Mouse (Mus musculus) G1E (cell line): Measurements from ENCODE around the gene Crygn. TPM values are rescaled to one million over a fixed set of nuclear protein-coding genes. Genes with fewer than 3 reads are reported as not detected.

Experiments
- ATAC-seq: 2 replicates; pipeline ENCODE4 v1.8.0; 2016; ENCODE audit warnings: mild to moderate bottlenecking; ENCODE audit not compliant: insufficient number of reproducible peaks, poor library complexity, low FRiP score, severe bottlenecking; ENCODE audit errors: extremely low read depth
- DNase-seq: peaks from one replicate; pipeline ENCODE4 v3.0.0; 2012; ENCODE audit warnings: low spot score
- H3K27me3 ChIP-seq: 2 replicates; pipeline ENCODE4 v1.6.1; 2012; ENCODE audit warnings: mild to moderate bottlenecking, low read length, inconsistent platforms; ENCODE audit not compliant: insufficient read depth
- H3K36me3 ChIP-seq: replicated peaks from 2 replicates; pipeline ENCODE3; 2012; ENCODE audit warnings: mild to moderate bottlenecking, inconsistent platforms
- H3K4me1 ChIP-seq: 2 replicates; pipeline ENCODE4 v1.6.1; 2012; ENCODE audit warnings: low read depth, low read length, inconsistent platforms, mixed read lengths; ENCODE audit not compliant: insufficient read depth
- H3K4me3 ChIP-seq: 2 replicates; pipeline ENCODE4 v1.5.1; 2012; ENCODE audit warnings: low read depth, mild to moderate bottlenecking, inconsistent platforms, low read length, moderate library complexity, mixed read lengths
- H3K9me3 ChIP-seq: replicated peaks from 2 replicates; pipeline ENCODE4 v1.6.1; 2012; ENCODE audit warnings: inconsistent platforms
- CTCF ChIP-seq: IDR thresholded peaks from 2 replicates; pipeline ENCODE4 v1.5.1; 2012; ENCODE audit warnings: low read depth, low read length, inconsistent platforms, mixed read lengths
- GATA1 ChIP-seq: IDR thresholded peaks from 2 replicates; pipeline ENCODE4 v1.6.1; 2012; ENCODE audit warnings: borderline replicate concordance, low read length, inconsistent platforms, mixed read lengths
- GATA2 ChIP-seq: IDR thresholded peaks from 2 replicates; pipeline ENCODE4 v1.6.1; 2012; ENCODE audit warnings: low read depth, low read length, inconsistent platforms, borderline replicate concordance
- POLR2AphosphoS5 ChIP-seq: IDR thresholded peaks from 2 replicates; pipeline ENCODE4 v1.6.1; 2012; ENCODE audit warnings: low read depth, low read length, inconsistent platforms; ENCODE audit not compliant: insufficient replicate concordance
- TAL1 ChIP-seq: conservative IDR thresholded peaks from 2 replicates; pipeline ENCODE4 v1.6.1; 2012; ENCODE audit warnings: low read depth, low read length, inconsistent platforms, mixed read lengths
- polyA plus RNA-seq: library from polyadenylated mRNA; stranded (reverse); fragments of >175 nt; gene quantifications from 2 replicates; pipeline ENCODE4 v1.2.3, GENCODE M21; 2012
- total RNA-seq, 2 experiments: library from RNA; stranded (forward) in 1 of 2; stranded (reverse) in 1 of 2; fragments of 200-1000 nt in 1 of 2; fragments of >200 nt in 1 of 2; fragmentation: Nextera tagmentation in 1 of 2; gene quantifications; 2 replicates each; pipeline ENCODE4 v1.2.3; 2014 to 2017

The Crygn gene
- total and polyA plus RNA-seq, 3 experiments: 0.95 TPM; not detected in 2

DNA sequence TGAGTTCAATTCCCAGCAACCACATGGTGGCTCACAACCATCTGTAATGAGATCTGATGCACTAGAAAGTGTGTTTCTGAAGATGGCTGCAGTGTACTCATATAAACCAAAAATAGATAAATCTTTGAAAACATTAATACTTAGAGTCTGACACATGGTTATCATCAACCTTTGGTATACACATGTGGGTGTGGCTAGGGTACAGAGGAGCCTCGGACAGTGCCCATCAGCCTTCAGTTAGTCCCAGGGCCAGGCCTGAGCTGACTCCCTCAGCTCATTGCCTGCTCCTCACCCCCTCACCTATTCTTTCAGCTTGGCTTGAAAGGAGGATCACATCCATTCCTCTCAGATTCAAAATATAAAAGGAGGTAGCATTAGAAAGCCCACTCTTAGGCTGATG, 19.3 kb downstream of the Crygn start:
- H3K9me3 ChIP-seq: no peaks in the 10 kb centered on the region
- TF ChIP-seq CTCF (no peak), POLR2AphosphoS5 (no peak), GATA1 (no peak), GATA2 (no peak), TAL1 (no peak)
- H3K4me1 ChIP-seq: no peaks in the 10 kb centered on the region
- peaks cover 23% of the 10 kb centered on the region for H3K27me3 ChIP-seq
- no peak for DNase-seq
- H3K4me3 ChIP-seq: no peak overlapping the region
- no peaks in the 10 kb centered on the region for H3K36me3 ChIP-seq
- ATAC-seq: no peak

DNA sequence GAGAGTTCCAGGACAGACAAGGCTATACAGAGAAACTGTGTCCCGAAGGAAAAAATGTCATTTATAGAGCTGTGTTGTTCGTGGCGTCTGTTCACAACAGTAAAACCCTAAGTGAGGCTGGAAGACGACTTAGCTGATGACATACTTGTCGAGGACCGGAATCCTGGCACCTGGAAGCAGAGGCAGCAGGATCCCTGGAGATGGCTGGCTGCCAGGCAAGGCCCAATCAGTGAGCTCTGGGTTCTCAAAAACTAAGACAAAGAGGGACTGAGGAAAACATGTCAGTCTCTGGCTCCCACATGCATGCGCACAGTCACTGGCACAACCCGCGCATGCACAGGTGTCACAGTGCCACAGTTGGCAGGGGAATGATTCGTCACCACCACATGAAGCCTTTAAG, 20.2 kb downstream of the Crygn start:
- H3K4me1 ChIP-seq: no peaks in the 10 kb centered on the region
- ATAC-seq (no peak), DNase-seq (no peak)
- H3K4me3 ChIP-seq: no peak overlapping the region
- H3K9me3 ChIP-seq: no peaks in the 10 kb centered on the region
- no peak for TF ChIP-seq POLR2AphosphoS5
- TF ChIP-seq CTCF: no peak
- TF ChIP-seq GATA2: no peak
- no peak for TF ChIP-seq GATA1
- no peak for TF ChIP-seq TAL1
- H3K36me3 ChIP-seq: no peaks in the 10 kb centered on the region
- peaks cover 20% of the 10 kb centered on the region for H3K27me3 ChIP-seq

DNA sequence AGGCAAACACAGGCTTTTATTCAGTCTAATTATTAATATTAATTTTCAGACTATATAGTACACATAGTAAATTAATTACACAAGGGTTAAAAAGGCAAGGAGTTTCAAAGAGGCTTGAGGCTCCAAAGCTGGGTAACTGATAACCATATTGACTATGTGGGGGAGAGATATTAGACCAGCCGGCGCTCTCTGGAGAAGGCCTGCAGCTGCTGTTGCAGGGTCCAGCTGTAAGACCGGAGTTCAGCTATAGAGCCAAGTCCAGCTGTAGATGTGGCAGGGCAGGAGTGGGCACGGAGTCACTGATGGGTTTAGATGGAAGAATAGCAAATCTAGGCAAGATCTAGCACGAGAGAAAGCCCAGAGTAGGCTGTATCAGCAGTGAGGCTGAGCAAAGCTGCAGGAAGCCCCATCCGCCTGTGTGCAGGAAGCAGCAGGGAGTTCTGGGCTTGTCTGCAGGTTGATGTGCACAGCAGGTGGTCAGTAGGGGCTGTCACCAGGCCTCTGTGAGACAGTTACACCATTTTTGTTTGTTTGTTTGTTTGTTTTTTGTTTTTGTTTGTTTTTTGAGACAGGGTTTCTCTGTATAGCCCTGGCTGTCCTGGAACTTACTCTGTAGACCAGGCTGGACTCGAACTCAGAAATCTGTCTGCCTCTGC, 23.9 kb downstream of the Crygn start:
- TF ChIP-seq GATA1 (no peak), CTCF (no peak), TAL1 (no peak), POLR2AphosphoS5 (no peak), GATA2 (no peak)
- H3K27me3 ChIP-seq: peaks cover 30% of the 10 kb centered on the region
- H3K4me1 ChIP-seq: no peaks in the 10 kb centered on the region
- H3K9me3 ChIP-seq: no peaks in the 10 kb centered on the region
- ATAC-seq: no peak
- no peaks in the 10 kb centered on the region for H3K36me3 ChIP-seq
- H3K4me3 ChIP-seq: no peak overlapping the region
- DNase-seq: no peak

DNA sequence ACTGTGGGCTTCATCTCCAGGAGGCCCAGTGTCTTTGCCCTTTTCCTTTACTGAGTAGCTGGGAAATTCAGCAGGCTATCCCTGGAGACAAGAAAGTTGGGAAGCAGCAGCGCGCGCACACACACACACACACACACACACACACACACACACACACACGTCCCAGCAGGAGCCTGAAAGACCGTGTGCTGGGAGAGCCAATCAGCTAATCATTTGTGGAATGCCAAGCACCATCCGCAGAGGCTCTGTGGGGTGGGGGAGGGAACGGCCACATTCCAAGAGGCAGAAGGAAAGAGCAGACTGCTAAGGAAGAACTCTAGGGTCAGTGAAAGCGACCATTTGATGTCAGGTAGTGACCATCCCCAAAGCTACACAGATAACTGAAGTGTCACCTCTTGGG, 24.7 kb downstream of the Crygn start:
- ATAC-seq: no peak
- no peak overlapping the region for H3K4me3 ChIP-seq
- no peak for TF ChIP-seq CTCF
- TF ChIP-seq GATA1: no peak
- no peak for TF ChIP-seq POLR2AphosphoS5
- no peak for TF ChIP-seq TAL1
- TF ChIP-seq GATA2: no peak
- H3K27me3 ChIP-seq: peaks cover 30% of the 10 kb centered on the region
- H3K36me3 ChIP-seq: no peaks in the 10 kb centered on the region
- DNase-seq: no peak
- no peaks in the 10 kb centered on the region for H3K9me3 ChIP-seq
- H3K4me1 ChIP-seq: no peaks in the 10 kb centered on the region

DNA sequence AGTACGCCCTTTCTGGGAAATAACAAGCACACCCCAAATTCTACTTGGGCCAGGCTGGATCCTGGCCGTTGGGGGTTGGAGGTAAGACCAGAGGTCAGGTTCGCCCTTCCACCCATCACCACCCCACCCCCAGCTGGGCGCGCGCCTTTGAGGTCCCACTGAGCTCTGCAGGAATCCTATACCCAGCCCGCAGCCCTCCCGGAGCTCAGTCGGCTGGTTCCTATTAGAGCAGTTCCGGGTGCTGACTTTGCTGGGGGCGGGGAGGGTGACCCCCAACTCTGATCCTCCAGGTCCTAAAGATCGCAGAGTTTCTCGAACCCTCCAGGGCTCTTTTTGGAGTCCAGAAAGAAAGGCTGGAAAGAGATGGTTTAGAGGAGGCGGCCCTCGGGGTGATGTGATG, 26.8 kb downstream of the Crygn start:
- DNase-seq: no peak
- no peak for TF ChIP-seq GATA1
- TF ChIP-seq CTCF: no peak
- TF ChIP-seq GATA2: no peak
- no peak for TF ChIP-seq TAL1
- TF ChIP-seq POLR2AphosphoS5: no peak
- peaks cover 32% of the 10 kb centered on the region for H3K27me3 ChIP-seq

DNA sequence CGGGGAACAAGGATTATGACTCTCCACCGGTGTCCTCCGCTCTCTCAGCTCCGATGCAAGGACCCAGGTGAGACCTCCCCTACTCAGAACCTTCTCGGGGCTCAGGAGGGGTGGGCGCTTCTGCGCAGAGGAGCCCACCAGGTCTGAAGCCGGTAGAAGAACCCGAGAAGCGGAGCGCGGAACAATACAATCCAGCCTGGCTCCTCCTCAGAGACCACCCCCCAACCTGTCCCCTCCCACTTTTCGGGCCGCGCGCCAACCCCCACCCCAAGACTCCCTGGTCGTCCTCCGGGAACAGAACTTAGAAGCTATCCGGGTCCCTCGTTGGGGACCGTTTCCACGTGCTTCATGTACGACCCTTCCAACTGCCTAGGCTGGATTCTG, 27.3 kb downstream of the Crygn start, which contains the start of gene Wdr86:
Gene Wdr86, minus strand, starts transcription at position 240 of the 384 bp plus-strand sequence.
- peaks cover 36% of the 10 kb centered on the region for H3K27me3 ChIP-seq
- TF ChIP-seq TAL1 (no peak), GATA2 (no peak)
- no peaks in the 10 kb centered on the region for H3K9me3 ChIP-seq
- ATAC-seq (no peak), DNase-seq (no peak)
- H3K4me1 ChIP-seq: 0 out of 2 replicates have a peak, but pooled peaks cover 4% of the 10 kb centered on the region
- H3K36me3 ChIP-seq: no peaks in the 10 kb centered on the region
- H3K4me3 ChIP-seq: no peak within 1 kb of the TSS

More for the DNA sequence above, 26.8 kb downstream of the Crygn start:
- Histone ChIP-seq H3K4me3 (no peak overlapping the region), H3K4me1 (0 out of 2 replicates have a peak, but pooled peaks cover 4% of the 10 kb centered on the region), H3K9me3 (no peaks in the 10 kb centered on the region), H3K36me3 (no peaks in the 10 kb centered on the region)
- ATAC-seq: no peak
